Mouse (Mus musculus): ENCODE measurements around the gene Mief1.

- TF ChIP-seq POLR2A (IDR thresholded peaks at IDR 0.05; ENCODE audit: borderline replicate concordance, low read depth, low read length) (no peak), CTCF (IDR thresholded peaks at IDR 0.05; ENCODE audit: low read depth, low read length) (no peak)
Measured at GRCm38 (mm10) chr15:80192847-80193246, 41.0 kb upstream of the Mief1 start.

Measured in bone marrow macrophage, adult 2 months (primary cell).